Mouse (Mus musculus) liver, adult 2 months (tissue): Measurements from ENCODE around the gene Cpsf7. TPM values are rescaled to one million over a fixed set of nuclear protein-coding genes. Genes with fewer than 3 reads are reported as not detected.

ENCODE experiments used
- DNase-seq: peaks from one replicate; pipeline ENCODE4 v3.0.0-alpha.2; 2011; ENCODE audit warnings: low read depth, low spot score; ENCODE audit errors: extremely low read depth
- H3K27ac ChIP-seq: fragments of 200-500 bp; replicated peaks from 2 replicates; pipeline ENCODE4 v1.5.1; 2012; ENCODE audit warnings: low read depth, mild to moderate bottlenecking, control low read depth, inconsistent platforms, low read length; ENCODE audit not compliant: insufficient read depth
- H3K27me3 ChIP-seq: fragments of 200-500 bp; 2 replicates; pipeline ENCODE4 v1.6.1; 2012; ENCODE audit warnings: mild to moderate bottlenecking, moderate library complexity, low read length, inconsistent platforms; ENCODE audit not compliant: control insufficient read depth, insufficient read depth
- H3K36me3 ChIP-seq: fragments of 200-500 bp; 2 replicates; pipeline ENCODE4 v1.6.1; 2012; ENCODE audit warnings: low read length, inconsistent platforms; ENCODE audit not compliant: control insufficient read depth, insufficient read depth
- H3K4me1 ChIP-seq: fragments of 200-500 bp; 2 replicates; pipeline ENCODE4 v1.6.1; 2011; ENCODE audit warnings: low read length; ENCODE audit not compliant: control insufficient read depth, insufficient read depth
- H3K4me3 ChIP-seq: fragments of 200-500 bp; 2 replicates; pipeline ENCODE4 v1.5.1; 2011; ENCODE audit warnings: low read depth, mild to moderate bottlenecking, control low read depth, low read length, moderate library complexity; ENCODE audit not compliant: insufficient read depth
- H3K79me2 ChIP-seq: fragments of 200-500 bp; 2 replicates; pipeline ENCODE4 v1.6.1; 2012; ENCODE audit warnings: inconsistent platforms, mild to moderate bottlenecking, low read length, moderate library complexity; ENCODE audit not compliant: control insufficient read depth, insufficient read depth
- H3K9ac ChIP-seq: fragments of 200-500 bp; 2 replicates; pipeline ENCODE4 v1.6.1; 2012; ENCODE audit warnings: low read depth, mild to moderate bottlenecking, control low read depth, inconsistent platforms, low read length
- CTCF ChIP-seq: fragments of 200-500 bp; IDR thresholded peaks from 2 replicates; pipeline ENCODE4 v1.5.1; 2011; ENCODE audit warnings: low read depth, low read length, control low read depth
- POLR2A ChIP-seq: fragments of 200-500 bp; IDR thresholded peaks from 2 replicates; pipeline ENCODE4 v1.6.1; 2011; ENCODE audit warnings: low read length, control low read depth; ENCODE audit not compliant: insufficient read depth; ENCODE audit errors: extremely low read depth
- WGBS: fragments of 180-500 bp; shearing (Covaris S2); methylation state at CpG from one replicate; pipeline ENCODE4 v1.1.7; 2018; 5-methylcytosine and 5-hydroxymethylcytosine counted together
- polyA plus RNA-seq: library from polyadenylated mRNA; depleted of rRNA; stranded (reverse); fragments of >200 nt; gene quantifications from 2 replicates; pipeline ENCODE4 v1.2.3, GENCODE M21; 2012; rRNA removed
- total RNA-seq: library from RNA; depleted of rRNA; stranded (reverse); fragments of >200 nt; gene quantifications from 2 replicates; pipeline ENCODE4 v1.2.3, GENCODE M21; 2014; rRNA removed

The Cpsf7 gene
- total RNA-seq, result 10.0 and 12.2 TPM in 2 replicates
- 15.0 and 19.9 TPM in 2 replicates for polyA plus RNA-seq

DNA sequence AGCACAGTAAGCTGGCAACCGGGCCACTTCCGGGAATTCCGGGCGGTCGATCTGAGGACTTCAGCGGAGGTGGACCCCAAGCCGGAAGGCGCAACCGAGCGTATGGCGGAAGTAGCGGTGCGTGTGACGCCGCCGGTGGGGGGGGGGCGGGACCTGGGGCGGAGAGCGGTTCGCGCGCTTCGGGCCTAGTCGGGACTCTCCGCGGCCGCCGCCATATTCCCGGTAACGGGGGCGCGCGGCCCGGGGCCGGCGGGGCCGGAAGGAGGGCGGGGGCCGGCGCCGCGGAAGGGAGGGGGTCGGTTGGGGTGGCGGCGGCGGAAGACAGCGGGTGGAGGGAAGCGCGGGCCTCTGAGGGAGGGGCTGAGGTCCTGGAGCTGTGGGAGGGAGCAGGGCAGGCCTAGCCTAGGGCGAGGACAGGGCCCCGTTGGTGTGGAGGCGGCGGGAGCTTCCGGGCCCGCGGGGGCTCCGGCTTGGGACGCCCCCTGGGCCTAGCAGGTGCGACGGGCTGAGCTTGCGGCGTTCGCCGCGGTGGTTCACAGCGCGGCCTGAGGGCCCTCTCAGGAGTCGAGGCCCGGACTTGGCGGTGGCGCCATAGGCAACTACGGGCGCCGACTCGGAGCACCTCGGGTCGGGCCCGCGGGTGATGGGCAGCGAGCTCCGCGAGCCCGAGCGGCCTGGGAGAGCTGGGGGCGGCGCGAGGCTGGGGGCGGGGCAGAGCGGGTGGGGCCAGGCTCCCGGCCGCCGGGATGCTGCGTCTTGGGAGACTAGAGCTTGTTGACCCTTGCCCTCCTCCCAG is at the start of gene Cpsf7:
TSS of gene Cpsf7 (plus strand) at position 161 of the 796 bp plus-strand sequence.
- WGBS, result under 1% methylated on average over 74 of the region's 93 CpGs
- Histone ChIP-seq H3K27me3 (no peaks in the 10 kb centered on the region), H3K79me2 (peaks cover 20% of the 10 kb centered on the region), H3K4me3 (peak within 1 kb of the TSS; percentile 81), H3K36me3 (peaks cover 15% of the 10 kb centered on the region), H3K27ac (peak within 1 kb of the TSS; percentile 99), H3K4me1 (peaks cover 6% of the 10 kb centered on the region; the same call in 1 of the 2 replicates), H3K9ac (peak within 1 kb of the TSS; percentile 99)
- DNase-seq, result peak; percentile 86
- TF ChIP-seq POLR2A, result peak; percentile 1; the same call in 1 of the 2 replicates
- no peak for TF ChIP-seq CTCF

GRCm38 (mm10) chr19:10479541-10479940 is 45.5 kb upstream of the Cpsf7 start:
- no peak for TF ChIP-seq POLR2A
- WGBS, result 70% methylated on average over 4 of the region's 4 CpGs
- Histone ChIP-seq H3K4me1 (no peaks in the 10 kb centered on the region), H3K27me3 (no peaks in the 10 kb centered on the region), H3K9ac (no peak overlapping the region), H3K27ac (no peak overlapping the region), H3K36me3 (no peaks in the 10 kb centered on the region), H3K79me2 (no peaks in the 10 kb centered on the region), H3K4me3 (no peak overlapping the region)
- no peak for DNase-seq

DNA sequence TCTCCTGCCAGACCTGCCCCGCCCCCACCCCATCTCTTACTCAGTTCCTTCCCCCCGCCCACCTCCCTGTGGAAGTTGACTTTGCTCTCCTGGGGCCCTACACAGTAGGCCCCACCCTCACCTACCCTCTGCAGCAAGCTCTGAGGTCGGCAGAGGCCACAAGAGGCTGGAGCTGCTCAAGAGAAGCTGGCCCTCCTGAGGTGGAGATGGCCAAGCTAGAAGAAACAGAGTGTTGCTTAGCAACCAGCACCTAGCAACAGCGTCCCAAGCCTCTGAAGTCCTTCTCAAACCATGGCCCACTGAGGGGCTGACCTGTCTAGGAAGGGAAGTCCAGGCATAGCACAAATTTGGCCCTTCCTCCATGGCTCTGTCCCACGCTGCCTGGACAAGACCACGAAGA is 42.4 kb upstream of the Cpsf7 start, which contains the start of gene Ppp1r32:
TSS of gene Ppp1r32 (minus strand) at position 226 of the 400 bp plus-strand sequence.
- Histone ChIP-seq H3K79me2 (no peaks in the 10 kb centered on the region), H3K4me3 (no peak within 1 kb of the TSS), H3K36me3 (no peaks in the 10 kb centered on the region), H3K4me1 (no peaks in the 10 kb centered on the region), H3K27ac (no peak within 1 kb of the TSS), H3K9ac (no peak within 1 kb of the TSS), H3K27me3 (no peaks in the 10 kb centered on the region)
- DNase-seq, result no peak
- 59% methylated on average over 6 of the region's 6 CpGs for WGBS
- no peak for TF ChIP-seq CTCF

GRCm38 (mm10) chr19:10486264-10486738 is 38.8 kb upstream of the Cpsf7 start:
- Histone ChIP-seq H3K9ac (no peak overlapping the region), H3K36me3 (no peaks in the 10 kb centered on the region), H3K79me2 (no peaks in the 10 kb centered on the region), H3K27ac (no peak overlapping the region), H3K27me3 (no peaks in the 10 kb centered on the region), H3K4me1 (no peaks in the 10 kb centered on the region), H3K4me3 (no peak overlapping the region)
- peak; percentile 54 for DNase-seq
- TF ChIP-seq POLR2A (no peak), CTCF (peak; percentile 79)
- WGBS, result 17% methylated on average over 9 of the region's 9 CpGs

DNA sequence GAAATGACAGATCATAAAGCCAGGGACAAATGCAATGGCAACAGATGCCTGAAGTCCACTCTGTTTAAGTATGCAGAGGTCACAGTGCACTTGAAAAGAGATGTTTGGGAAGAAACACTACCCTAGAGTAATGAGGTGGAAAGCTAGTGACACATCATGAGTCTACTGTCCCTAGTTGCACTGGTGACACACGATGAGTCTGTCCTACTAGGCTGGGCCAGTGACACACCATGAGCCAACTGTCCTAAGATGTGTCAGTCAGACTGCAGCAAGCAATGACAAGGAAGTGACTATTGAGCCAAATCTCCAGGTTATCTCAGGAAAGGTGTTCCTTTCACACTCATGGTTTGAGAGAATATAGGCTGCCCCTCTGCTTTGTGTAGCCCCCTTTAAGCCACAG is 29.4 kb upstream of the Cpsf7 start:
- 85% methylated on average over 1 of the region's 1 CpGs for WGBS
- Histone ChIP-seq H3K79me2 (no peaks in the 10 kb centered on the region), H3K27me3 (no peaks in the 10 kb centered on the region), H3K27ac (no peak overlapping the region), H3K36me3 (peaks cover 11% of the 10 kb centered on the region; the same call in 1 of the 2 replicates), H3K9ac (no peak overlapping the region), H3K4me3 (no peak overlapping the region), H3K4me1 (no peaks in the 10 kb centered on the region)
- TF ChIP-seq POLR2A, result no peak
- no peak for TF ChIP-seq CTCF
- no peak for DNase-seq

- no peaks in the 10 kb centered on the region for H3K79me2 ChIP-seq
- no peaks in the 10 kb centered on the region for H3K27me3 ChIP-seq
- DNase-seq, result no peak
- no peaks in the 10 kb centered on the region for H3K4me1 ChIP-seq
- no peak overlapping the region for H3K27ac ChIP-seq
- H3K9ac ChIP-seq, result no peak overlapping the region
- 87% methylated on average over 2 of the region's 2 CpGs for WGBS
- no peak overlapping the region for H3K4me3 ChIP-seq
- no peak for TF ChIP-seq CTCF
- TF ChIP-seq POLR2A, result no peak
- H3K36me3 ChIP-seq, result peaks cover 23% of the 10 kb centered on the region
These were observed 28.1 kb upstream of the Cpsf7 start for GRCm38 (mm10) chr19:10496976-10497375.
